Mouse (Mus musculus) gastrocnemius, adult 2 months (tissue): ENCODE data around the gene Prkra. TPM values are rescaled to one million over a fixed set of nuclear protein-coding genes. Genes with fewer than 3 reads are reported as not detected.

Experiments
- DNase-seq: peaks from one replicate; pipeline ENCODE4 v3.0.0; 2022
- H3K27ac ChIP-seq: fragments of 200-600 bp; 2 replicates; pipeline ENCODE4 v1.8.1; 2022; ENCODE audit warnings: mild to moderate bottlenecking
- H3K4me3 ChIP-seq: fragments of 200-600 bp; 2 replicates; pipeline ENCODE4 v1.8.1; 2022; ENCODE audit warnings: mild to moderate bottlenecking, moderate library complexity
- CTCF ChIP-seq: fragments of 200-600 bp; IDR thresholded peaks from 2 replicates; pipeline ENCODE4 v1.8.1; 2022; ENCODE audit warnings: antibody characterized with exemption, mild to moderate bottlenecking, moderate library complexity
- intact Hi-C: fragments of 180-260 bp; cut with DNase I; formaldehyde crosslinking; loops from one replicate; pipeline ENCODE4 v1.15.1; 2025
- total RNA-seq, 2 experiments: library from RNA; stranded (reverse); gene quantifications; 2 replicates each; pipeline ENCODE4 v1.2.3; 2021

The Prkra gene
- total RNA-seq, 2 experiments from 2014 or later = 2.7 to 3.3 TPM

- DNase-seq = peak; percentile 47
- Histone ChIP-seq H3K4me3 (peak overlapping the region; percentile 77), H3K27ac (peak overlapping the region; percentile 89)
- TF ChIP-seq CTCF = peak; percentile 46
- intact Hi-C loops = no loop called here
These were observed 25.8 kb upstream of the Prkra start for GRCm38 (mm10) chr2:76673472-76674081.

- peak; percentile 90 for DNase-seq
- TF ChIP-seq CTCF = no peak
- intact Hi-C loops = no loop called here
These were observed 25.2 kb upstream of the Prkra start, which contains the start of gene Fkbp7 for GRCm38 (mm10) chr2:76672966-76673392. TSS of gene Fkbp7 (minus strand) at chr2:76673116.

GRCm38 (mm10) chr2:76672134-76672745, 24.4 kb upstream of the Prkra start:
- intact Hi-C loops = no loop called here

More at GRCm38 (mm10) chr2:76672966-76673392, 25.2 kb upstream of the Prkra start, which contains the start of gene Fkbp7:
- Histone ChIP-seq H3K4me3 (peak within 1 kb of the TSS; percentile 77), H3K27ac (peak within 1 kb of the TSS; percentile 89)

GRCm38 (mm10) chr2:76671641-76672040, 23.8 kb upstream of the Prkra start:
- intact Hi-C loops = no loop called here
- no peak for TF ChIP-seq CTCF
- peak overlapping the region; percentile 85; the same call in 1 of the 2 replicates for H3K27ac ChIP-seq
- DNase-seq = no peak
- peak overlapping the region; percentile 77 for H3K4me3 ChIP-seq

More at GRCm38 (mm10) chr2:76672134-76672745, 24.4 kb upstream of the Prkra start:
- TF ChIP-seq CTCF = no peak
- no peak for DNase-seq
- H3K27ac ChIP-seq = peak overlapping the region; percentile 85
- H3K4me3 ChIP-seq = peak overlapping the region; percentile 77

GRCm38 (mm10) chr2:76667200-76667599, 19.4 kb upstream of the Prkra start:
- intact Hi-C loops = no loop called here
- Histone ChIP-seq H3K4me3 (no peak overlapping the region), H3K27ac (no peak overlapping the region)
- DNase-seq = no peak
- TF ChIP-seq CTCF = no peak

GRCm38 (mm10) chr2:76665531-76665930, 17.7 kb upstream of the Prkra start:
- DNase-seq = no peak
- no peak for TF ChIP-seq CTCF
- Histone ChIP-seq H3K4me3 (no peak overlapping the region), H3K27ac (no peak overlapping the region)
- intact Hi-C loops = no loop called here

- DNase-seq = no peak
- Histone ChIP-seq H3K4me3 (no peak overlapping the region), H3K27ac (no peak overlapping the region)
- TF ChIP-seq CTCF = no peak
- intact Hi-C loops = no loop called here
These were observed 11.6 kb upstream of the Prkra start for GRCm38 (mm10) chr2:76659419-76659818.

GRCm38 (mm10) chr2:76658551-76658950, 10.7 kb upstream of the Prkra start:
- intact Hi-C loops = no loop called here
- H3K27ac ChIP-seq = no peak overlapping the region
- H3K4me3 ChIP-seq = no peak overlapping the region
- DNase-seq = no peak
- TF ChIP-seq CTCF = no peak

- Histone ChIP-seq H3K4me3 (no peak overlapping the region), H3K27ac (no peak overlapping the region)
- no peak for DNase-seq
- intact Hi-C loops = no loop called here
- TF ChIP-seq CTCF = peak; percentile 49
These were observed 8.2 kb upstream of the Prkra start for GRCm38 (mm10) chr2:76655982-76656381.

- H3K27ac ChIP-seq = no peak overlapping the region
- no peak overlapping the region for H3K4me3 ChIP-seq
- no peak for TF ChIP-seq CTCF
- DNase-seq = no peak
- intact Hi-C loops = no loop called here
These were observed 7.6 kb upstream of the Prkra start for GRCm38 (mm10) chr2:76655444-76655843.

- no peak for TF ChIP-seq CTCF
- Histone ChIP-seq H3K27ac (no peak overlapping the region), H3K4me3 (no peak overlapping the region)
- intact Hi-C loops = no loop called here
- DNase-seq = no peak
These were observed 6.8 kb upstream of the Prkra start for GRCm38 (mm10) chr2:76654646-76655045.

GRCm38 (mm10) chr2:76653070-76653469, 5.3 kb upstream of the Prkra start:
- intact Hi-C loops = no loop called here
- H3K27ac ChIP-seq = no peak overlapping the region
- DNase-seq = no peak
- no peak for TF ChIP-seq CTCF
- no peak overlapping the region for H3K4me3 ChIP-seq

GRCm38 (mm10) chr2:76648666-76649141, 889 bp upstream of the Prkra start:
- peak; percentile 34 for DNase-seq

More at GRCm38 (mm10) chr2:76648666-76649141, 889 bp upstream of the Prkra start:
- peak overlapping the region; percentile 84 for H3K27ac ChIP-seq
- intact Hi-C loops = loop anchor here (1.0 kb wide), 1 partner anchor 27 kb away; the partner anchor contains the start of gene Plekha3
- no peak for TF ChIP-seq CTCF
- H3K4me3 ChIP-seq = peak overlapping the region; percentile 85
